Mouse (Mus musculus): Measurements from ENCODE around the gene Catspere2. TPM values are rescaled to one million over a fixed set of nuclear protein-coding genes. Genes with fewer than 3 reads are reported as not detected.

Gene Catspere2
- polyA plus RNA-seq, 1 experiment from 2014 or later: 0.40 TPM

Other genes with a start within 250 kb of the Catspere2 start
- 51.5 and 57.6 TPM in 2 replicates for gene Adss, start 186.9 kb upstream of the Catspere2 start, polyA plus RNA-seq (2016; fragmentation: Nextera tagmentation; extraction: Ambion mirVana)
- gene Desi2, start 204.0 kb downstream of the Catspere2 start, polyA plus RNA-seq (2016; fragmentation: Nextera tagmentation; extraction: Ambion mirVana): 22.0 and 22.8 TPM in 2 replicates